Mouse (Mus musculus) left cerebral cortex, adult 2 months (tissue): ENCODE measurements around the gene Gm7544. TPM values are rescaled to one million over a fixed set of nuclear protein-coding genes. Genes with fewer than 3 reads are reported as not detected.
A peak's percentile ranks its signal among the peaks of the same experiment; 100 is the strongest.
"Not testable (repeated sequence)": the region's sequence is repeated elsewhere in the genome, so short reads cannot be mapped to it uniquely, and the experiment has no call there.

Experiments
- DNase-seq, 2 experiments: peaks; one replicate each; pipeline ENCODE4 v3.0.0; 2021 to 2022; ENCODE audit warnings: low spot score in 2 of 2, mixed read lengths in 1 of 2; ENCODE audit errors: extremely low spot score in 1 of 2
- H3K27ac ChIP-seq: fragments of 200-600 bp; 2 replicates; pipeline ENCODE4 v1.8.1; 2022
- H3K4me3 ChIP-seq: fragments of 200-600 bp; 2 replicates; pipeline ENCODE4 v1.8.1; 2022
- CTCF ChIP-seq: fragments of 200-600 bp; IDR thresholded peaks from 2 replicates; pipeline ENCODE4 v1.8.1; 2022; ENCODE audit warnings: antibody characterized with exemption, mild to moderate bottlenecking, moderate library complexity
- intact Hi-C: fragments of 180-260 bp; cut with DNase I; formaldehyde crosslinking; loops from one replicate; pipeline ENCODE4 v1.15.1; 2025
- long read RNA-seq, 2 experiments: library from polyadenylated mRNA; stranded (forward); transcript quantifications; one replicate each; pipeline ENCODE4 v2.0.0; 2021; ENCODE audit warnings: borderline mapping rate in 2 of 2
- total RNA-seq, 2 experiments: library from RNA; stranded (reverse); gene quantifications; 2 replicates each; pipeline ENCODE4 v1.2.3; 2021

The Gm7544 gene
- not detected for total RNA-seq
- long read RNA-seq, experiment 1, result 0 reads
- long read RNA-seq, experiment 2, result 0 reads

GRCm38 (mm10) chr1:82955913-82956312 lies at the start of gene Gm7544:
TSS of gene Gm7544 (minus strand) at chr1:82956013.
- intact Hi-C loops, DNase-seq, H3K4me3 ChIP-seq, H3K27ac ChIP-seq: not testable (repeated sequence)

GRCm38 (mm10) chr1:83000306-83000705 lies 44.5 kb upstream of the Gm7544 start, which contains the start of gene Gm47959:
TSS of gene Gm47959 (plus strand) at chr1:83000548.
- intact Hi-C loops, H3K4me3 ChIP-seq, H3K27ac ChIP-seq, DNase-seq: not testable (repeated sequence)

GRCm38 (mm10) chr1:82993947-82994346 lies 38.1 kb upstream of the Gm7544 start:
- DNase-seq, result no peak
- TF ChIP-seq CTCF, result no peak
- intact Hi-C loops, result no loop called here
- no peak overlapping the region for H3K4me3 ChIP-seq
- no peak overlapping the region for H3K27ac ChIP-seq

GRCm38 (mm10) chr1:82992093-82992492 lies 36.3 kb upstream of the Gm7544 start:
- no peak overlapping the region for H3K27ac ChIP-seq
- no peak for DNase-seq
- no peak overlapping the region for H3K4me3 ChIP-seq
- intact Hi-C loops, result no loop called here
- TF ChIP-seq CTCF, result no peak

- TF ChIP-seq CTCF, result no peak
- H3K27ac ChIP-seq, result no peak overlapping the region
- intact Hi-C loops, result no loop called here
- DNase-seq, result no peak
- no peak overlapping the region for H3K4me3 ChIP-seq
Measured at GRCm38 (mm10) chr1:82991596-82991995, 35.8 kb upstream of the Gm7544 start.

GRCm38 (mm10) chr1:82991062-82991461 lies 35.2 kb upstream of the Gm7544 start:
- Histone ChIP-seq H3K27ac (no peak overlapping the region), H3K4me3 (no peak overlapping the region)
- TF ChIP-seq CTCF, result no peak
- DNase-seq, result no peak
- intact Hi-C loops, result no loop called here

GRCm38 (mm10) chr1:82987530-82988198 lies 31.9 kb upstream of the Gm7544 start:
- Histone ChIP-seq H3K4me3 (no peak overlapping the region), H3K27ac (no peak overlapping the region)
- peak; percentile 82 for TF ChIP-seq CTCF
- intact Hi-C loops, result loop anchor here (1.0 to 10.0 kb wide), 3 partner anchors 149 to 433 kb away; partner anchors contain the start of gene Agfg1
- peak; percentile 26 to 43 for DNase-seq

GRCm38 (mm10) chr1:82986738-82987137 lies 30.9 kb upstream of the Gm7544 start:
- DNase-seq, result no peak
- Histone ChIP-seq H3K4me3 (no peak overlapping the region), H3K27ac (no peak overlapping the region)
- intact Hi-C loops, result loop anchor here (1.0 to 10.0 kb wide), 3 partner anchors 148 to 432 kb away; partner anchors contain the start of gene Agfg1
- no peak for TF ChIP-seq CTCF

- no peak overlapping the region for H3K27ac ChIP-seq
- H3K4me3 ChIP-seq, result no peak overlapping the region
- no peak for TF ChIP-seq CTCF
- intact Hi-C loops, result no loop called here
- no peak for DNase-seq
Measured at GRCm38 (mm10) chr1:82977840-82978239, 22.0 kb upstream of the Gm7544 start.

- intact Hi-C loops, result no loop called here
- DNase-seq, result no peak
- Histone ChIP-seq H3K27ac (no peak overlapping the region), H3K4me3 (no peak overlapping the region)
- TF ChIP-seq CTCF, result no peak
Measured at GRCm38 (mm10) chr1:82975750-82976149, 19.9 kb upstream of the Gm7544 start.

- DNase-seq, result no peak
- H3K4me3 ChIP-seq, result no peak overlapping the region
- no peak for TF ChIP-seq CTCF
- intact Hi-C loops, result no loop called here
- H3K27ac ChIP-seq, result peak overlapping the region; percentile 48; the same call in 1 of the 2 replicates
Measured at GRCm38 (mm10) chr1:82974342-82974741, 18.5 kb upstream of the Gm7544 start.

GRCm38 (mm10) chr1:82973901-82974300 lies 18.1 kb upstream of the Gm7544 start:
- DNase-seq, result no peak
- no peak for TF ChIP-seq CTCF
- intact Hi-C loops, result no loop called here
- peak overlapping the region; percentile 48 for H3K27ac ChIP-seq
- no peak overlapping the region for H3K4me3 ChIP-seq

GRCm38 (mm10) chr1:82973244-82973643 lies 17.4 kb upstream of the Gm7544 start:
- no peak overlapping the region for H3K4me3 ChIP-seq
- DNase-seq, result no peak
- peak; percentile 19 for TF ChIP-seq CTCF
- intact Hi-C loops, result no loop called here
- H3K27ac ChIP-seq, result peak overlapping the region; percentile 45
